Mouse (Mus musculus): Measurements from ENCODE around the gene Kcng3.

Gene Kcng3

GRCm38 (mm10) chr17:83631783-83632652 lies at the start of gene Kcng3:
Gene Kcng3, minus strand, starts transcription at chr17:83631895.
- DNase-seq (ENCODE audit: extremely low spot score), result peak; percentile 37

GRCm38 (mm10) chr17:83677370-83677769 lies 45.7 kb upstream of the Kcng3 start:
- DNase-seq (ENCODE audit: extremely low spot score), result no peak

- DNase-seq (ENCODE audit: extremely low spot score), result no peak
These were observed 41.0 kb upstream of the Kcng3 start for GRCm38 (mm10) chr17:83672685-83673084.

- no peak for DNase-seq (ENCODE audit: extremely low spot score)
These were observed 36.4 kb upstream of the Kcng3 start for GRCm38 (mm10) chr17:83667934-83668690.

GRCm38 (mm10) chr17:83666597-83667287 lies 35.0 kb upstream of the Kcng3 start:
- DNase-seq (ENCODE audit: extremely low spot score), result no peak

GRCm38 (mm10) chr17:83664761-83665160 lies 33.1 kb upstream of the Kcng3 start:
- DNase-seq (ENCODE audit: extremely low spot score), result no peak

GRCm38 (mm10) chr17:83658943-83659342 lies 27.2 kb upstream of the Kcng3 start:
- no peak for DNase-seq (ENCODE audit: extremely low spot score)

- DNase-seq (ENCODE audit: extremely low spot score), result no peak
These were observed 25.7 kb upstream of the Kcng3 start for GRCm38 (mm10) chr17:83657375-83657774.

- DNase-seq (ENCODE audit: extremely low spot score), result no peak
These were observed 24.0 kb upstream of the Kcng3 start for GRCm38 (mm10) chr17:83655732-83656131.

GRCm38 (mm10) chr17:83654651-83655136 lies 23.0 kb upstream of the Kcng3 start:
- no peak for DNase-seq (ENCODE audit: extremely low spot score)

GRCm38 (mm10) chr17:83653635-83654034 lies 21.9 kb upstream of the Kcng3 start:
- no peak for DNase-seq (ENCODE audit: extremely low spot score)

- no peak for DNase-seq (ENCODE audit: extremely low spot score)
These were observed 19.4 kb upstream of the Kcng3 start for GRCm38 (mm10) chr17:83650932-83651682.

- no peak for DNase-seq (ENCODE audit: extremely low spot score)
These were observed 18.3 kb upstream of the Kcng3 start for GRCm38 (mm10) chr17:83649986-83650385.

- DNase-seq (ENCODE audit: extremely low spot score), result no peak
These were observed 15.7 kb upstream of the Kcng3 start for GRCm38 (mm10) chr17:83647413-83647812.

- DNase-seq (ENCODE audit: extremely low spot score), result no peak
These were observed 14.9 kb upstream of the Kcng3 start for GRCm38 (mm10) chr17:83646425-83647163.

GRCm38 (mm10) chr17:83645226-83645808 lies 13.6 kb upstream of the Kcng3 start:
- no peak for DNase-seq (ENCODE audit: extremely low spot score)

- no peak for DNase-seq (ENCODE audit: extremely low spot score)
These were observed 5.7 kb upstream of the Kcng3 start for GRCm38 (mm10) chr17:83637393-83637792.

- no peak for DNase-seq (ENCODE audit: extremely low spot score)
These were observed 4.7 kb upstream of the Kcng3 start for GRCm38 (mm10) chr17:83636443-83636842.

GRCm38 (mm10) chr17:83632653-83633570 lies 1.2 kb upstream of the Kcng3 start:
- peak; percentile 82 for DNase-seq (ENCODE audit: extremely low spot score)
